Mouse (Mus musculus): ENCODE measurements around the gene Flnb. TPM values are rescaled to one million over a fixed set of nuclear protein-coding genes. Genes with fewer than 3 reads are reported as not detected.

The Flnb gene
- polyA plus RNA-seq, 1 experiment from 2014 or later: 21.2 TPM

- ATAC-seq (ENCODE audit: low FRiP score, low TSS enrichment): no peak
- H3K27me3 ChIP-seq (ENCODE audit: insufficient read depth, low read length): no peaks in the 10 kb centered on the region
- H3K27ac ChIP-seq (ENCODE audit: low read length): no peak overlapping the region
- no peak overlapping the region for H3K9ac ChIP-seq (replicated peaks; ENCODE audit: low read length)
- H3K36me3 ChIP-seq (ENCODE audit: insufficient read depth, low read length): no peaks in the 10 kb centered on the region
- H3K4me3 ChIP-seq (ENCODE audit: low read length): no peak overlapping the region
- no peak overlapping the region for H3K4me2 ChIP-seq (replicated peaks; ENCODE audit: low read depth, low read length)
- 41% methylated on average over 1 of the region's 1 CpGs for WGBS
- peaks cover 7% of the 10 kb centered on the region; the same call in 1 of the 2 replicates for H3K4me1 ChIP-seq (ENCODE audit: insufficient read depth, low read length)
- no peaks in the 10 kb centered on the region for H3K9me3 ChIP-seq (ENCODE audit: low read length)
Observed at GRCm38 (mm10) chr14:7989371-7989770, 171.6 kb downstream of the Flnb start.

GRCm38 (mm10) chr14:7989961-7990360 lies 172.2 kb downstream of the Flnb start:
- H3K4me2 ChIP-seq (replicated peaks; ENCODE audit: low read depth, low read length): no peak overlapping the region
- H3K9ac ChIP-seq (replicated peaks; ENCODE audit: low read length): no peak overlapping the region
- H3K36me3 ChIP-seq (ENCODE audit: insufficient read depth, low read length): no peaks in the 10 kb centered on the region
- WGBS: 76% methylated on average over 3 of the region's 3 CpGs
- no peak for ATAC-seq (ENCODE audit: low FRiP score, low TSS enrichment)
- no peak overlapping the region for H3K4me3 ChIP-seq (ENCODE audit: low read length)
- H3K27ac ChIP-seq (ENCODE audit: low read length): no peak overlapping the region
- peaks cover 7% of the 10 kb centered on the region; the same call in 1 of the 2 replicates for H3K4me1 ChIP-seq (ENCODE audit: insufficient read depth, low read length)
- H3K27me3 ChIP-seq (ENCODE audit: insufficient read depth, low read length): no peaks in the 10 kb centered on the region
- no peaks in the 10 kb centered on the region for H3K9me3 ChIP-seq (ENCODE audit: low read length)

GRCm38 (mm10) chr14:7991108-7991776 lies 173.5 kb downstream of the Flnb start:
- Histone ChIP-seq H3K9ac (replicated peaks; ENCODE audit: low read length) (no peak overlapping the region), H3K27ac (ENCODE audit: low read length) (no peak overlapping the region), H3K4me3 (ENCODE audit: low read length) (no peak overlapping the region), H3K4me1 (ENCODE audit: insufficient read depth, low read length) (peaks cover 7% of the 10 kb centered on the region; the same call in 1 of the 2 replicates), H3K4me2 (replicated peaks; ENCODE audit: low read depth, low read length) (no peak overlapping the region), H3K36me3 (ENCODE audit: insufficient read depth, low read length) (no peaks in the 10 kb centered on the region), H3K9me3 (ENCODE audit: low read length) (no peaks in the 10 kb centered on the region), H3K27me3 (ENCODE audit: insufficient read depth, low read length) (no peaks in the 10 kb centered on the region)
- ATAC-seq (ENCODE audit: low FRiP score, low TSS enrichment): peak; percentile 35; the same call in 1 of the 2 replicates
- 76% methylated on average over 5 of the region's 5 CpGs for WGBS

GRCm38 (mm10) chr14:7992158-7992557 lies 174.4 kb downstream of the Flnb start:
- H3K36me3 ChIP-seq (ENCODE audit: insufficient read depth, low read length): no peaks in the 10 kb centered on the region
- no peak overlapping the region for H3K4me2 ChIP-seq (replicated peaks; ENCODE audit: low read depth, low read length)
- 42% methylated on average over 6 of the region's 6 CpGs for WGBS
- H3K27me3 ChIP-seq (ENCODE audit: insufficient read depth, low read length): no peaks in the 10 kb centered on the region
- no peak overlapping the region for H3K4me3 ChIP-seq (ENCODE audit: low read length)
- no peaks in the 10 kb centered on the region for H3K9me3 ChIP-seq (ENCODE audit: low read length)
- no peak for ATAC-seq (ENCODE audit: low FRiP score, low TSS enrichment)
- peaks cover 11% of the 10 kb centered on the region; the same call in 1 of the 2 replicates for H3K4me1 ChIP-seq (ENCODE audit: insufficient read depth, low read length)
- H3K27ac ChIP-seq (ENCODE audit: low read length): no peak overlapping the region
- no peak overlapping the region for H3K9ac ChIP-seq (replicated peaks; ENCODE audit: low read length)

GRCm38 (mm10) chr14:7994271-7994767 lies 176.6 kb downstream of the Flnb start, which contains the start of gene Dnase1l3:
Gene Dnase1l3 (minus strand): TSS chr14:7994573.
- ATAC-seq (ENCODE audit: low FRiP score, low TSS enrichment): peak; percentile 66
- Histone ChIP-seq H3K4me3 (ENCODE audit: low read length) (no peak within 1 kb of the TSS), H3K27me3 (ENCODE audit: insufficient read depth, low read length) (0 out of 2 replicates have a peak, but pooled peaks cover 3% of the 10 kb centered on the region), H3K9ac (replicated peaks; ENCODE audit: low read length) (no peak within 1 kb of the TSS), H3K27ac (ENCODE audit: low read length) (no peak within 1 kb of the TSS), H3K4me2 (replicated peaks; ENCODE audit: low read depth, low read length) (no peak within 1 kb of the TSS), H3K9me3 (ENCODE audit: low read length) (no peaks in the 10 kb centered on the region), H3K36me3 (ENCODE audit: insufficient read depth, low read length) (no peaks in the 10 kb centered on the region), H3K4me1 (ENCODE audit: insufficient read depth, low read length) (peaks cover 11% of the 10 kb centered on the region; the same call in 1 of the 2 replicates)
- 64% methylated on average over 8 of the region's 8 CpGs for WGBS

GRCm38 (mm10) chr14:7997255-7997696 lies 179.5 kb downstream of the Flnb start:
- Histone ChIP-seq H3K9ac (replicated peaks; ENCODE audit: low read length) (0 out of 2 replicates have a peak overlapping the region, but pooled peaks have one; percentile 23), H3K4me1 (ENCODE audit: insufficient read depth, low read length) (peaks cover 15% of the 10 kb centered on the region), H3K9me3 (ENCODE audit: low read length) (no peaks in the 10 kb centered on the region), H3K36me3 (ENCODE audit: insufficient read depth, low read length) (no peaks in the 10 kb centered on the region), H3K4me2 (replicated peaks; ENCODE audit: low read depth, low read length) (peak overlapping the region; percentile 41), H3K27ac (ENCODE audit: low read length) (no peak overlapping the region), H3K4me3 (ENCODE audit: low read length) (peak overlapping the region; percentile 10; the same call in 1 of the 2 replicates), H3K27me3 (ENCODE audit: insufficient read depth, low read length) (peaks cover 16% of the 10 kb centered on the region)
- 2% methylated on average over 15 of the region's 15 CpGs for WGBS
- ATAC-seq (ENCODE audit: low FRiP score, low TSS enrichment): no peak

GRCm38 (mm10) chr14:7999030-7999429 lies 181.3 kb downstream of the Flnb start:
- Histone ChIP-seq H3K9ac (replicated peaks; ENCODE audit: low read length) (no peak overlapping the region), H3K9me3 (ENCODE audit: low read length) (no peaks in the 10 kb centered on the region), H3K4me2 (replicated peaks; ENCODE audit: low read depth, low read length) (no peak overlapping the region), H3K27ac (ENCODE audit: low read length) (no peak overlapping the region), H3K4me3 (ENCODE audit: low read length) (no peak overlapping the region), H3K4me1 (ENCODE audit: insufficient read depth, low read length) (peaks cover 24% of the 10 kb centered on the region), H3K36me3 (ENCODE audit: insufficient read depth, low read length) (no peaks in the 10 kb centered on the region), H3K27me3 (ENCODE audit: insufficient read depth, low read length) (peaks cover 16% of the 10 kb centered on the region)
- no peak for ATAC-seq (ENCODE audit: low FRiP score, low TSS enrichment)
- 81% methylated on average over 3 of the region's 3 CpGs for WGBS

- WGBS: 66% methylated on average over 5 of the region's 5 CpGs
- no peak overlapping the region for H3K27ac ChIP-seq (ENCODE audit: low read length)
Observed at GRCm38 (mm10) chr14:7999435-7999834, 181.7 kb downstream of the Flnb start.

GRCm38 (mm10) chr14:8000247-8000646 lies 182.5 kb downstream of the Flnb start:
- H3K4me3 ChIP-seq (ENCODE audit: low read length): no peak overlapping the region
- no peak overlapping the region for H3K4me2 ChIP-seq (replicated peaks; ENCODE audit: low read depth, low read length)
- 85% methylated on average over 5 of the region's 5 CpGs for WGBS
- no peaks in the 10 kb centered on the region for H3K9me3 ChIP-seq (ENCODE audit: low read length)
- H3K27ac ChIP-seq (ENCODE audit: low read length): no peak overlapping the region
- H3K36me3 ChIP-seq (ENCODE audit: insufficient read depth, low read length): no peaks in the 10 kb centered on the region
- peaks cover 16% of the 10 kb centered on the region for H3K27me3 ChIP-seq (ENCODE audit: insufficient read depth, low read length)
- no peak for ATAC-seq (ENCODE audit: low FRiP score, low TSS enrichment)
- peaks cover 31% of the 10 kb centered on the region for H3K4me1 ChIP-seq (ENCODE audit: insufficient read depth, low read length)
- H3K9ac ChIP-seq (replicated peaks; ENCODE audit: low read length): no peak overlapping the region

More at GRCm38 (mm10) chr14:7999435-7999834, 181.7 kb downstream of the Flnb start:
- H3K36me3 ChIP-seq (ENCODE audit: insufficient read depth, low read length): no peaks in the 10 kb centered on the region
- H3K9me3 ChIP-seq (ENCODE audit: low read length): no peaks in the 10 kb centered on the region
- no peak overlapping the region for H3K4me3 ChIP-seq (ENCODE audit: low read length)
- no peak overlapping the region for H3K9ac ChIP-seq (replicated peaks; ENCODE audit: low read length)
- no peak overlapping the region for H3K4me2 ChIP-seq (replicated peaks; ENCODE audit: low read depth, low read length)
- peaks cover 16% of the 10 kb centered on the region for H3K27me3 ChIP-seq (ENCODE audit: insufficient read depth, low read length)
- peaks cover 28% of the 10 kb centered on the region for H3K4me1 ChIP-seq (ENCODE audit: insufficient read depth, low read length)
- ATAC-seq (ENCODE audit: low FRiP score, low TSS enrichment): no peak

All from kidney, embryonic 16.5 days (tissue).